Mouse (Mus musculus) forebrain, embryonic 13.5 days (tissue): Measurements from ENCODE around the gene Tyk2. TPM values are rescaled to one million over a fixed set of nuclear protein-coding genes. Genes with fewer than 3 reads are reported as not detected.

Experiments
- ATAC-seq: fragments of 200-750 bp; cut with Nextera tagmentation; 2 replicates; pipeline ENCODE4 v1.8.0; 2017
- H3K27ac ChIP-seq: fragments of 300-500 bp; sonication (generic); 2 replicates; pipeline ENCODE4 v1.5.1; 2015; ENCODE audit warnings: inconsistent platforms, mild to moderate bottlenecking, moderate library complexity
- H3K27me3 ChIP-seq: fragments of 300-500 bp; sonication (generic); 2 replicates; pipeline ENCODE4 v1.6.1; 2015; ENCODE audit warnings: mild to moderate bottlenecking, inconsistent platforms
- H3K36me3 ChIP-seq: fragments of 300-500 bp; sonication (generic); 2 replicates; pipeline ENCODE4 v1.6.1; 2015; ENCODE audit warnings: mild to moderate bottlenecking, inconsistent platforms; ENCODE audit not compliant: poor library complexity, severe bottlenecking
- H3K4me1 ChIP-seq: fragments of 300-500 bp; sonication (generic); 2 replicates; pipeline ENCODE4 v1.6.1; 2015; ENCODE audit warnings: inconsistent platforms
- H3K4me2 ChIP-seq: fragments of 300-500 bp; sonication (generic); 2 replicates; pipeline ENCODE4 v1.6.1; 2015; ENCODE audit warnings: inconsistent platforms, mild to moderate bottlenecking, moderate library complexity
- H3K4me3 ChIP-seq: fragments of 300-500 bp; sonication (generic); 2 replicates; pipeline ENCODE4 v1.5.1; 2015; ENCODE audit warnings: mild to moderate bottlenecking, inconsistent platforms
- H3K9ac ChIP-seq: fragments of 300-500 bp; sonication (generic); 2 replicates; pipeline ENCODE4 v1.6.1; 2015; ENCODE audit warnings: mild to moderate bottlenecking, inconsistent platforms
- H3K9me3 ChIP-seq: fragments of 300-500 bp; sonication (generic); replicated peaks from 2 replicates; pipeline ENCODE4 v1.6.1; 2016; ENCODE audit warnings: inconsistent platforms
- WGBS: fragments of 180-500 bp; shearing (Covaris S2); methylation state at CpG from one replicate; pipeline ENCODE4 v1.1.7; 2015; 5-methylcytosine and 5-hydroxymethylcytosine counted together
- microRNA-seq: library from miRNA; unstranded; fragments of <30 nt; microRNA quantifications from one replicate; pipeline ENCODE4, GENCODE M21; 2016
- polyA plus RNA-seq: library from polyadenylated mRNA; unstranded; fragments of >200 nt; fragmentation: Nextera tagmentation; extraction: Ambion mirVana; gene quantifications from 2 replicates; pipeline ENCODE4 v1.2.1, GENCODE M21; 2015

The Tyk2 gene
- polyA plus RNA-seq, 1 experiment from 2014 or later: 9.1 TPM

GRCm38 (mm10) chr9:21072641-21073040 lies 58.4 kb downstream of the Tyk2 start:
- ATAC-seq: peak; percentile 16
- peak overlapping the region; percentile 87 for H3K9ac ChIP-seq
- H3K27me3 ChIP-seq: no peaks in the 10 kb centered on the region
- WGBS: 11% methylated on average over 4 of the region's 4 CpGs
- H3K27ac ChIP-seq: no peak overlapping the region
- H3K4me2 ChIP-seq: peak overlapping the region; percentile 91
- peaks cover 41% of the 10 kb centered on the region for H3K36me3 ChIP-seq
- H3K4me3 ChIP-seq: peak overlapping the region; percentile 86
- peaks cover 18% of the 10 kb centered on the region for H3K4me1 ChIP-seq
- H3K9me3 ChIP-seq: no peaks in the 10 kb centered on the region

DNA sequence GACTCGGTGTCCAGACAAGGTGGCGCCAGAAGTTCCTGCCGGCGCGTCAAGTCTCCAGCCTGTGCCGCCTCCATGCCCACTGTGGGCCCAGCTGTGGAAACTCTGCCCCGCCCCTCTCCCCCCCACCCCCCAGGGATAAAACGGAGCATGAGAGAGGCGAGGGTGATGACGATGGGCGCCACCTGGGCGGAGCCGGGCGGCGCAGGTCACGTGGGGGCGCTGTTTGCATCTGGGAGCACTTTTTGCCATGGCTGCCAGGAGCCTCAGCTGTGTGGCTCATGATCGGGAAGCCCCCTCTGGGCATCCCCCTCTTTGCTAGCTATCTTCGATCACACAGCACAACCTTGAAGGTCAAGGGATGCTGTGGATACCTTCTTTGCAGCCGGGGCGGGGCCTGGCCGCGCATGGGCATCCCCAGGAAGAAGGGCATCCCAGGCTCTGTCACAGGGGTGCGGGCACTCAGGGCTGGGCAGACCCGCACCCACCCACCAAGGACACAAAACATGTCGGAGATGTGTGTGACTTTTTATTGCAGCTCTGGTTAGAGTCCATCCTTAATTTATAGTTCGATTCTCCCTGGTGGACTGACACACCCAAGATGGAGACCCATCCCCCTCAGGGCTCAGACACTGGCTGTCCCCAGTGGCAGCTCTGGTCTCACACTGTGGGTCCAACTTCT lies 63.9 kb downstream of the Tyk2 start, which contains the start of gene Zglp1:
Gene Zglp1 (minus strand): TSS at position 88 of the 679 bp plus-strand sequence.
- H3K36me3 ChIP-seq: peaks cover 55% of the 10 kb centered on the region
- no peaks in the 10 kb centered on the region for H3K9me3 ChIP-seq
- 87% methylated on average over 26 of the region's 27 CpGs for WGBS
- no peaks in the 10 kb centered on the region for H3K27me3 ChIP-seq
- peaks cover 5% of the 10 kb centered on the region; the same call in 1 of the 2 replicates for H3K4me1 ChIP-seq
- H3K9ac ChIP-seq: no peak within 1 kb of the TSS
- no peak within 1 kb of the TSS for H3K4me2 ChIP-seq
- no peak within 1 kb of the TSS for H3K27ac ChIP-seq
- ATAC-seq: no peak
- H3K4me3 ChIP-seq: no peak within 1 kb of the TSS

DNA sequence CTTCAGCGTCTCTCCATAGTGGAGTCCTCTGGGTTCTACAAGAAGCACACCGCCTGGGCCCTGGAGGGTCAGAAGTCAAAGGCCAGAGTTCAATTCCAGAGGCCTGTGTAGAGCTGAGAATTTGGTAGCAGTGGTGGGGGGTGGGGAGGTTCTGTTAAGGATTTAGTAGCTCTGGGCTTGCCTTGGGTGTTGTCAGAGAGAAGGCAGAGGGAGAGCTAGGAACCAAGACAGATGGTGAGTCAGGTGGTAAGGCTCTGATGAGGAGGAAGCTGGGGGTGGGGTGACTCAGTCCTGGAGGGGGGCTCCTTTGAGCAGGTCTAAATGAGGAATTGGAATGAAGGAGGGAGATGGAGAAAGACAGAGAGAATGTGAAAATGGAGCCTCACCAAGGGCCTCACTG lies 68.1 kb downstream of the Tyk2 start:
- Histone ChIP-seq H3K9me3 (no peaks in the 10 kb centered on the region), H3K9ac (no peak overlapping the region), H3K4me1 (no peaks in the 10 kb centered on the region), H3K27ac (no peak overlapping the region), H3K4me2 (no peak overlapping the region), H3K27me3 (no peaks in the 10 kb centered on the region), H3K36me3 (peaks cover 52% of the 10 kb centered on the region), H3K4me3 (no peak overlapping the region)
- 83% methylated on average over 2 of the region's 2 CpGs for WGBS
- ATAC-seq: no peak

Small RNAs within 50 kb of the gene (microRNA-seq; reads per million reads assigned to microRNA genes)
- 2.4 reads per million for gene Mir7082

Other genes starting within 250 kb of the Tyk2 start
- 57.7 and 65.2 TPM in 2 replicates for gene Ppan, start 243.1 kb downstream of the Tyk2 start, polyA plus RNA-seq
- gene Eif3g, start 232.6 kb downstream of the Tyk2 start, polyA plus RNA-seq: 327 and 332 TPM in 2 replicates
- 92.4 and 103 TPM in 2 replicates for gene Dnmt1, start 171.4 kb downstream of the Tyk2 start, polyA plus RNA-seq
- 6.8 and 10.3 TPM in 2 replicates for gene S1pr2, start 154.5 kb downstream of the Tyk2 start, polyA plus RNA-seq
- gene Mrpl4, start 128.5 kb downstream of the Tyk2 start, polyA plus RNA-seq: 115 and 124 TPM in 2 replicates
- gene Icam1, start 115.3 kb downstream of the Tyk2 start, polyA plus RNA-seq: 2.4 and 2.8 TPM in 2 replicates
- 0.17 and 0.37 TPM in 2 replicates for gene Icam4, start 101.9 kb downstream of the Tyk2 start, polyA plus RNA-seq
- gene Icam5, start 99.2 kb downstream of the Tyk2 start, polyA plus RNA-seq: 0.19 and 0.45 TPM in 2 replicates
- gene Zglp1, start 64.2 kb downstream of the Tyk2 start, polyA plus RNA-seq: 0.81 and 2.2 TPM in 2 replicates
- gene Gm49373, start 58.1 kb downstream of the Tyk2 start, polyA plus RNA-seq: 0.78 and 1.2 TPM in 2 replicates
- gene Fdx1l, start 57.6 kb downstream of the Tyk2 start, polyA plus RNA-seq: 46.0 and 51.9 TPM in 2 replicates
- 1.5 and 2.1 TPM in 2 replicates for gene Gm38431, start 39.2 kb downstream of the Tyk2 start, polyA plus RNA-seq
- gene Raver1, start 39.2 kb downstream of the Tyk2 start, polyA plus RNA-seq: 41.0 and 47.5 TPM in 2 replicates
- 229 and 232 TPM in 2 replicates for gene Cdc37, start 18.7 kb upstream of the Tyk2 start, polyA plus RNA-seq
- 15.7 TPM in 2 replicates for gene Pde4a, start 34.5 kb upstream of the Tyk2 start, polyA plus RNA-seq
- 55.7 and 60.0 TPM in 2 replicates for gene Keap1, start 108.1 kb upstream of the Tyk2 start, polyA plus RNA-seq
- 0.37 and 0.55 TPM in 2 replicates for gene S1pr5, start 117.2 kb upstream of the Tyk2 start, polyA plus RNA-seq
- gene Atg4d, start 134.1 kb upstream of the Tyk2 start, polyA plus RNA-seq: 60.2 and 60.3 TPM in 2 replicates
- gene Kri1, start 156.7 kb upstream of the Tyk2 start, polyA plus RNA-seq: 15.4 and 20.1 TPM in 2 replicates
- 85.4 and 88.3 TPM in 2 replicates for gene Cdkn2d, start 160.2 kb upstream of the Tyk2 start, polyA plus RNA-seq
- 0.39 and 0.52 TPM in 2 replicates for gene Ap1m2, start 181.1 kb upstream of the Tyk2 start, polyA plus RNA-seq
- 63.6 and 68.3 TPM in 2 replicates for gene Slc44a2, start 189.5 kb upstream of the Tyk2 start, polyA plus RNA-seq
- gene Ilf3, start 236.6 kb upstream of the Tyk2 start, polyA plus RNA-seq: 310 and 349 TPM in 2 replicates